Mouse (Mus musculus) gastrocnemius, postnatal 36 days (tissue): ENCODE measurements around the gene Ube2a. TPM values are rescaled to one million over a fixed set of nuclear protein-coding genes. Genes with fewer than 3 reads are reported as not detected.
"Not testable (repeated sequence)": the region's sequence is repeated elsewhere in the genome, so short reads cannot be mapped to it uniquely, and the experiment has no call there.

Experiments
- DNase-seq, 2 experiments: peaks; one replicate each; pipeline ENCODE4 v3.0.0; 2022
- intact Hi-C: fragments of 180-260 bp; cut with DNase I; formaldehyde crosslinking; loops from one replicate; pipeline ENCODE4 v1.15.1; 2025
- total RNA-seq, 2 experiments: library from RNA; stranded (reverse); gene quantifications; 2 replicates each; pipeline ENCODE4 v1.2.3; 2021

The Ube2a gene
- total RNA-seq, 2 experiments from 2014 or later = 37.8 to 38.8 TPM

DNA sequence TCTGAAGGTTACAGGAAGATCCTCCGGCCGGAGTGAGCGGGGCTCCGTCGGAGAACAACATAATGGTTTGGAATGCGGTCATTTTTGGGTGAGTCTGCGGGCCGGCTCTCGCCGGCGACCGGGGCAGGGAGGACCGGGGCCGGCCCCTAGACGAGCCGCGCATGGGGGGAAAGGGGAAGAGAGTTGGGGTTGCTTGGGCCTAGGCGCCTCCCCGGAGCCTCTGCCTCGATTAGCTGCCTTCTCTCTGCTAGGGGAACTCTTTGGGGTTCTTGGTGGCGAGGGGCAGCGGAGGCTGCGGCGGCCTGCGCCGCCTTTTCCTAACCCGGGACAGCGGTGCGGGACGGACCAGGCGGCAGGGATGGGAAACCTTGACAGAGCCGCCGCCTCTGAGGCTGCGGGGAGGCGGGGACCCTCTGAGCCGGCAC is 1.0 kb downstream of the Ube2a start:
- intact Hi-C loops = no loop called here
- no peak for DNase-seq

DNA sequence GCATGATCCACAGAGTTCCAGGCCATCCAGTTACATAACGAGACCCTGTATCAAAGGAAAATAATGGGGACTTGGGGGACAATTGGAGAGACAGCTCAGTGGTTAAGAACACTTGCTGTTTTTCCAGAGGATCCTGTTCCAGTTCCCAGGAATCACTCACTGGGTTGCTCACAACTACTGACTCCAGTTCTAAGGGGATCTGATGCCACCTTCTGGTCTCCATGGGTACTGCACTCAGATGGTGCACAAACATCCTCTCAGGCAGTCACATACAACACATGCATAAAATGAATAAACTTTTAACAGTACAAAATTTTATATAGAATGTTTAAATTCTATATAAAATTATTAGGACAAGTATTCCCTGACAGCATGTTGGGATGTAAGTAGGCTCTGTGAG is 11.0 kb downstream of the Ube2a start:
- no peak for DNase-seq
- intact Hi-C loops = no loop called here

DNA sequence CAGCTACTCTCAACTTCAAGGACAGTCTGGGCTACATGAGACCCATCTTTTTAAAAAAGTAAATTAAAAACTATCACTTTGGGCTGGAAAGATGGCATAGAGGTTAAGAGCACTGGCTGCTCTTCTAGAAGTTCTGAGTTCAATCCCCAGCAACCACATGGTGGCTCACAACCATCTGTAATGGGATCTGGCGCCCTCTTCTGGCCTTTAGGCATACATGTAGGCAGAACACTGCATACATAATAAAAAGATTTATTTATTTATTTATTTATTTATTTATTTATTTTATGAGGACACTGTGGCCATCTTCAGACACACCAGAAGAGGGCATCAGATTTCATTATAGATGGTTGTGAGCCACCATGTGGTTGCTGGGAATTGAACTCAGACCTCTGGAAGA is 25.2 kb downstream of the Ube2a start:
- DNase-seq, intact Hi-C loops: not testable (repeated sequence)

GRCm38 (mm10) chrX:36901655-36902054 is 28.0 kb downstream of the Ube2a start:
- intact Hi-C loops = loop anchor here (5.0 to 10.0 kb wide), 2 partner anchors 59 to 137 kb away; no protein-coding TSS in a partner anchor

GRCm38 (mm10) chrX:36902321-36903114 is 28.8 kb downstream of the Ube2a start, which contains the start of gene Nkrf:
TSS of gene Nkrf (minus strand) at chrX:36902899.
- DNase-seq = no peak
- intact Hi-C loops = loop anchor here (5.0 to 10.0 kb wide), 2 partner anchors 60 to 138 kb away; no protein-coding TSS in a partner anchor

More at GRCm38 (mm10) chrX:36901655-36902054, 28.0 kb downstream of the Ube2a start:
- DNase-seq = no peak

- DNase-seq = peak; percentile 89 to 91
- intact Hi-C loops = loop anchor here (5.0 to 10.0 kb wide), 2 partner anchors 61 to 138 kb away; no protein-coding TSS in a partner anchor
Measured at GRCm38 (mm10) chrX:36903115-36903768, 29.5 kb downstream of the Ube2a start.

DNA sequence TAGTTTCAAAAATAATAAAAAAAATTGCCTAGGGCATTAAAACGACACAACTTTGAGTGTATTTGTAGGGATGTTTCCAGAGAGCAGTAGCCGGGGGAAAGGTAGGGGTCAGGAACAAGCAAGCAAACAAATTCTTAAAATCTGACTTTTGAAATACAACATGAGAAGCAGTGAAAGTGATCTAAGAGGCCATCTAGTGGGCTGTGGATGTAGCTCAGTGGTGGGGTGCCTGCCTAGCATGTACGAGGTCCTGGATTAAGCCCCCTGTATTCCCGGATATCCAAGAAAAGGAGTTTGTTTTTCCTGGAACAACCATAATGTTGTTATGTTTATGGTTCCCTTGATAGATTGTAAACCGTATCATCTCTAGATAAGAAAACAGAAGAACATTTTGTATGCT is 32.8 kb downstream of the Ube2a start:
- intact Hi-C loops = loop anchor here (10.0 kb wide), 1 partner anchor 142 kb away; no protein-coding TSS in a partner anchor
- no peak for DNase-seq

DNA sequence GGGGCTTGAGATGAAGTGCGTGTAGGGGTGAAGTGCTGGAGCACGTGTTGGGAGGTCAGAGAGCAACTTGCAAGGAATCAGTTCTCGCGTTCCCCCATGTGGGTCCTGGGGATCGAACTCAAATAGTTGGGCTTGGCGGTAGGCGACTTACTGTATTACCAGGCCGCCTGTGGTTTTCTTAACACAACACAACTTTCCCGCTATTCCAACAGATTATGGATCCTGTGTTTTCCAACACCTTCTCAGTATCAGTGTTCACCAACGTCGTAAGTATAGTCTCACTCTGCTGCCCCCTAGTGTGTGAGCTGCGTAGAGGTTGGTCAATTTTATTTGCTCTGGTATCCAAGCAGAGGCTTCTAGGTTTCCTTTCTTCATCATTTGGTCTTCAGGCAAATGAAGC is 37.6 kb downstream of the Ube2a start:
- intact Hi-C loops = loop anchor here (5.0 kb wide), 1 partner anchor 79 kb away; no protein-coding TSS in a partner anchor

DNA sequence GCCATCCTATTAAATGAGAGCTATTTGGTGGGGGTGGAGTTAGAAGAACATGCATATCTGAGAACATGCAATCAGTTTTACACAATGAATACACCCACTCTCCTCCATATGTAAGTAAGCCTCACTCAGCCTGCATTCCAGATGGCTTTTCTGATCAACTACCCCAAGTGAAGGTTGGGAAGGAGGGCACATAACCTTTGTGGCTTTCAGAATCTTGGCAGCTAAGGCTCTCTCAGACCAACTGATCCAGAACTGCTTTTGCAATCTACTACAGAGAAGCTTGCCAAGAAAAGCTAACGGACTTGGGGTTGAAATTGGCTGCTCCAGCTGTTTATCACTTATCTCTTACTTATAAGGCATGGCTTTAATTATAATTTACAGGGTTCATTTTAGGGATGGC is 44.0 kb downstream of the Ube2a start:
- intact Hi-C loops = no loop called here

More for the DNA sequence above, 37.6 kb downstream of the Ube2a start:
- peak in 1 of 2 experiments; percentile 21 for DNase-seq

DNA sequence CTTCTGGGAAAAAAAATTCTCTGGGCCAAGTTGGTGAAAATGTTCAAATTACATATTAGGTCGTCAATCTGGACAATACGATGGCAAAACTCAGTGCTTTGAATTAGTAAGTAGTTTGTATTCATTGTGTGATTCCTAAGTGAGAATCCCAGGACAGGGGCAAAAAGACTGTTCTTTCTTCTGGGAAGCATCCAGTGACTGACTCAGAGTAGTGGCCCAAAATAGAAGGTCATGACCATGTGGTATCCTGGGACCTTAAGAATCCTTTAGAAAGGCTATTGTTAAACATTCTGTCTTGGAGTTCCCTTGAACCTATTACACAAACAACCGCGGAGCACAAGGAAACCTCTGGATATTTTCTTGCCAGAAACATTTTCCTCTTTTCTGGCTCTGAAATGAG is 47.6 kb downstream of the Ube2a start:
- no peak for DNase-seq
- intact Hi-C loops = no loop called here

More for the DNA sequence above, 44.0 kb downstream of the Ube2a start:
- DNase-seq = no peak

GRCm38 (mm10) chrX:36928791-36929190 is 55.1 kb downstream of the Ube2a start:
- intact Hi-C loops = loop anchor here (5.0 kb wide), 1 partner anchor 49 kb away; no protein-coding TSS in a partner anchor
- DNase-seq = no peak

DNA sequence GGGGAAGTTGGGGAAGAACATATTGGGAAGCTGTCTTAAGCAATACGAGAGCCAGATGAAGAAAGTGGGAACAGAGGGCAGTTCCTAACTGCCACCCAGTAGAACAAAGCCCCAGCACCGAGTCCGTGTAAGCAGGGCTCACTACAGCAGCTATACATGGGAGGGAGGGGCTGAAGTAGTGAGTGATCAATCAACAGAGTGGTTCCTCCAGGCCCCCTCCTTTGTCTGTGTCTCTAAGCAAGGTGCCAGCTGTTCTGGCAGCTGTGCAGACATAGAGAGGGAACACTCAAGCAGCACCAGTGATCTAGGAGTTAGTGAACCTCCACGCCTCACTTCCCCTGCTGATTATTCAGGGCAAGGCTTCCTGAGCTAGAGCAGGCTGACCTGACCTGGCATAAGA is 56.0 kb downstream of the Ube2a start:
- DNase-seq = no peak
- intact Hi-C loops = loop anchor here (5.0 kb wide), 1 partner anchor 48 kb away; no protein-coding TSS in a partner anchor

DNA sequence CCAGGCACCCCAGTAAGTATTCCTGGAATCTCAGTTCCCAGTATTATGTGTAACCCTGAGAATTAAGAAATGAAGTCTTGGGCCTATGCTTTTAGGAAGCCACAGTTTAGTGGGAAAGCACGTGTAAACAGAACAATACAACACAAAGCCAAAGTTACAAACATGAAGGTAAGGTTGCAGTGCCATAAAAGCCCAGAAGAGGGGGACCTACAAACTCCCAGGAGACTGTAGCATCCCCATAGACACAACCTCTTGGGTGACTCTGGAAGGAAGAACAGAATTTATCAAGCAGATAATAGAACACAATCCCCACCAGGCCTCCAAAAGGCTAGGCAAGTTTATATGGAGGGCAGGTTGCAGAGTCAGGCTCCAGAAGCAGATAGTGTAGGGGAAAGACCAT is 56.9 kb downstream of the Ube2a start:
- intact Hi-C loops = no loop called here
- no peak for DNase-seq

Other genes with a start within 250 kb of the Ube2a start
- gene Akap17b, start 228.5 kb upstream of the Ube2a start, total RNA-seq = 1 to 10 TPM; 1.7 to 1.8 TPM
- under 1 TPM in 1 of 2 experiments, not detected in 1; 0.22 TPM for gene Slc25a43, start 130.2 kb upstream of the Ube2a start, total RNA-seq
- 10 to 100 TPM; 69.8 to 72.5 TPM for gene Slc25a5, start 78.2 kb upstream of the Ube2a start, total RNA-seq
- 10 to 100 TPM; 10.6 to 10.7 TPM for gene C330007P06Rik, start 211 bp downstream of the Ube2a start, total RNA-seq
- 1 to 10 TPM; 2.3 to 2.6 TPM for gene Nkrf, start 29.0 kb downstream of the Ube2a start, total RNA-seq
- 1 to 10 TPM; 1.7 to 1.9 TPM for gene Sept6, start 117.9 kb downstream of the Ube2a start, total RNA-seq
- not detected for gene Sowahd, start 174.9 kb downstream of the Ube2a start, total RNA-seq
- gene Rpl39, start 211.5 kb downstream of the Ube2a start, total RNA-seq = 100 to 1,000 TPM; 221 to 256 TPM
- 1 to 10 TPM; 8.4 to 9.7 TPM for gene Upf3b, start 236.4 kb downstream of the Ube2a start, total RNA-seq